Mouse (Mus musculus): ENCODE data around the gene Gm44596. TPM values are rescaled to one million over a fixed set of nuclear protein-coding genes. Genes with fewer than 3 reads are reported as not detected.

Gm44596 gene
- not detected in 2 replicates for polyA plus RNA-seq (2012)

GRCm38 (mm10) chr6:128375192-128375591 is at the start of gene Gm44596, which contains the start of gene Tex52:
Gene Gm44596, plus strand, starts transcription at chr6:128375503.
Gene Tex52, plus strand, starts transcription at chr6:128375456.
- Histone ChIP-seq H3K4me1 (ENCODE audit: control insufficient read depth) (no peaks in the 10 kb centered on the region), H3K9me3 (ENCODE audit: control insufficient read depth, low read length) (no peaks in the 10 kb centered on the region), H3K4me3 (replicated peaks) (no peak within 1 kb of the TSS), H3K36me3 (ENCODE audit: control insufficient read depth) (peaks cover 65% of the 10 kb centered on the region), H3K27me3 (ENCODE audit: control insufficient read depth) (no peaks in the 10 kb centered on the region)
- no peak for TF ChIP-seq GATA1 (IDR thresholded peaks at IDR 0.05; ENCODE audit: low read length)
- TF ChIP-seq TAL1 (IDR thresholded peaks at IDR 0.05; ENCODE audit: low read length), result no peak

- H3K9me3 ChIP-seq (ENCODE audit: control insufficient read depth, low read length), result no peaks in the 10 kb centered on the region
- H3K4me1 ChIP-seq (ENCODE audit: control insufficient read depth), result no peaks in the 10 kb centered on the region
- TF ChIP-seq TAL1 (IDR thresholded peaks at IDR 0.05; ENCODE audit: low read length) (no peak), GATA1 (IDR thresholded peaks at IDR 0.05; ENCODE audit: low read length) (no peak)
- no peak overlapping the region for H3K4me3 ChIP-seq (replicated peaks)
- H3K36me3 ChIP-seq (ENCODE audit: control insufficient read depth), result no peaks in the 10 kb centered on the region
- H3K27me3 ChIP-seq (ENCODE audit: control insufficient read depth), result no peaks in the 10 kb centered on the region
Observed at GRCm38 (mm10) chr6:128334397-128335124, 40.7 kb upstream of the Gm44596 start.

GRCm38 (mm10) chr6:128337467-128337866 is 37.8 kb upstream of the Gm44596 start:
- Histone ChIP-seq H3K4me3 (replicated peaks) (no peak overlapping the region), H3K36me3 (ENCODE audit: control insufficient read depth) (no peaks in the 10 kb centered on the region), H3K4me1 (ENCODE audit: control insufficient read depth) (no peaks in the 10 kb centered on the region), H3K27me3 (ENCODE audit: control insufficient read depth) (no peaks in the 10 kb centered on the region), H3K9me3 (ENCODE audit: control insufficient read depth, low read length) (no peaks in the 10 kb centered on the region)
- TF ChIP-seq GATA1 (IDR thresholded peaks at IDR 0.05; ENCODE audit: low read length), result no peak
- no peak for TF ChIP-seq TAL1 (IDR thresholded peaks at IDR 0.05; ENCODE audit: low read length)

- Histone ChIP-seq H3K4me3 (replicated peaks) (no peak overlapping the region), H3K9me3 (ENCODE audit: control insufficient read depth, low read length) (no peaks in the 10 kb centered on the region), H3K36me3 (ENCODE audit: control insufficient read depth) (no peaks in the 10 kb centered on the region), H3K4me1 (ENCODE audit: control insufficient read depth) (no peaks in the 10 kb centered on the region), H3K27me3 (ENCODE audit: control insufficient read depth) (no peaks in the 10 kb centered on the region)
- TF ChIP-seq GATA1 (IDR thresholded peaks at IDR 0.05; ENCODE audit: low read length), result no peak
- no peak for TF ChIP-seq TAL1 (IDR thresholded peaks at IDR 0.05; ENCODE audit: low read length)
Observed at GRCm38 (mm10) chr6:128338876-128339275, 36.4 kb upstream of the Gm44596 start.

GRCm38 (mm10) chr6:128341956-128342723 is 33.2 kb upstream of the Gm44596 start:
- TF ChIP-seq TAL1 (IDR thresholded peaks at IDR 0.05; ENCODE audit: low read length) (no peak), GATA1 (IDR thresholded peaks at IDR 0.05; ENCODE audit: low read length) (no peak)
- no peaks in the 10 kb centered on the region for H3K27me3 ChIP-seq (ENCODE audit: control insufficient read depth)
- H3K4me1 ChIP-seq (ENCODE audit: control insufficient read depth), result no peaks in the 10 kb centered on the region

DNA sequence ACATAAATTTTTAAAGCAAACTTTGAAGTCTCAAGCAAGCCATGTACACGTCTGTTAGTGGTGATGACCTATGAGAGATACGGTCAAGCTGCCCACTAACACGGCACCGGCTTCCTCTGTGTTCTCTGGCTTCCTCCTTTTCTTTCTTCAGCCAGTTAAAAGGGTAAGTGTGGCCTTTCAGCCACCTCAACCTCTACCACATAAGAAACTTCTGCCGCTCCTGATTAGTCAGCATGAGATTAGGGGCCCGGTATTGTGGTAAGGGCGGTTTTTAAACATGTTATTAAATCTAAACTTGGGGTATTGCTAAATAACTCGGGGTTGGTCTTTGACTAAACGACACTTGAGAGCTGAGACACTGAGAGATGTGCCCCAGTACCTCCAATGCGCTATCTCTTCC is 29.7 kb upstream of the Gm44596 start:
- Histone ChIP-seq H3K4me1 (ENCODE audit: control insufficient read depth) (no peaks in the 10 kb centered on the region), H3K9me3 (ENCODE audit: control insufficient read depth, low read length) (no peaks in the 10 kb centered on the region)
- TF ChIP-seq TAL1 (IDR thresholded peaks at IDR 0.05; ENCODE audit: low read length), result no peak
- TF ChIP-seq GATA1 (IDR thresholded peaks at IDR 0.05; ENCODE audit: low read length), result no peak

More at GRCm38 (mm10) chr6:128341956-128342723, 33.2 kb upstream of the Gm44596 start:
- Histone ChIP-seq H3K4me3 (replicated peaks) (no peak overlapping the region), H3K9me3 (ENCODE audit: control insufficient read depth, low read length) (no peaks in the 10 kb centered on the region), H3K36me3 (ENCODE audit: control insufficient read depth) (no peaks in the 10 kb centered on the region)

DNA sequence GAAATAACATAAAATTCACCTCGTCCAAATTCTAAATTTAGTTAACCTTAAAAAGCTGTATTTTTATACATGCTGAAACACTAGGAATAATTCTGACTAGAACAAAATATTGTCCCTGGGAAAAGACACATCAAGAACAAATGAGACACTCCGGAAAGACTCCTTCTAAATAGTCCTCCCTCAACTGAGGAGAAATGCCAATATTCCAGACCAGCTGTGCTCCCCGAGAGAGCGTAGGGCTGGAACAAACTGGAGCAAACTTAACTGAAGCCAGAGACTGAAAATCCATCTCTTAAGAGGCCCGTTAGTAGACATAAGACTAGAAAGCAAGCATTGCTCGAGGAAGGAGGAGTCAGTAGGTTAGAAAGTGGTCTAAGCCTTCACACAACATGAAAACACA is 28.5 kb upstream of the Gm44596 start:
- H3K4me1 ChIP-seq (ENCODE audit: control insufficient read depth), result no peaks in the 10 kb centered on the region
- no peaks in the 10 kb centered on the region for H3K9me3 ChIP-seq (ENCODE audit: control insufficient read depth, low read length)
- no peaks in the 10 kb centered on the region for H3K27me3 ChIP-seq (ENCODE audit: control insufficient read depth)
- no peak overlapping the region for H3K4me3 ChIP-seq (replicated peaks)
- peaks cover 3% of the 10 kb centered on the region for H3K36me3 ChIP-seq (ENCODE audit: control insufficient read depth)
- no peak for TF ChIP-seq TAL1 (IDR thresholded peaks at IDR 0.05; ENCODE audit: low read length)
- TF ChIP-seq GATA1 (IDR thresholded peaks at IDR 0.05; ENCODE audit: low read length), result no peak

More for the DNA sequence above, 29.7 kb upstream of the Gm44596 start:
- Histone ChIP-seq H3K27me3 (ENCODE audit: control insufficient read depth) (no peaks in the 10 kb centered on the region), H3K4me3 (replicated peaks) (no peak overlapping the region), H3K36me3 (ENCODE audit: control insufficient read depth) (no peaks in the 10 kb centered on the region; the same call in 1 of the 2 replicates)

GRCm38 (mm10) chr6:128349711-128350110 is 25.6 kb upstream of the Gm44596 start:
- Histone ChIP-seq H3K9me3 (ENCODE audit: control insufficient read depth, low read length) (no peaks in the 10 kb centered on the region), H3K27me3 (ENCODE audit: control insufficient read depth) (peaks cover 13% of the 10 kb centered on the region), H3K4me3 (replicated peaks) (no peak overlapping the region), H3K4me1 (ENCODE audit: control insufficient read depth) (no peaks in the 10 kb centered on the region), H3K36me3 (ENCODE audit: control insufficient read depth) (peaks cover 3% of the 10 kb centered on the region)
- no peak for TF ChIP-seq GATA1 (IDR thresholded peaks at IDR 0.05; ENCODE audit: low read length)
- no peak for TF ChIP-seq TAL1 (IDR thresholded peaks at IDR 0.05; ENCODE audit: low read length)

DNA sequence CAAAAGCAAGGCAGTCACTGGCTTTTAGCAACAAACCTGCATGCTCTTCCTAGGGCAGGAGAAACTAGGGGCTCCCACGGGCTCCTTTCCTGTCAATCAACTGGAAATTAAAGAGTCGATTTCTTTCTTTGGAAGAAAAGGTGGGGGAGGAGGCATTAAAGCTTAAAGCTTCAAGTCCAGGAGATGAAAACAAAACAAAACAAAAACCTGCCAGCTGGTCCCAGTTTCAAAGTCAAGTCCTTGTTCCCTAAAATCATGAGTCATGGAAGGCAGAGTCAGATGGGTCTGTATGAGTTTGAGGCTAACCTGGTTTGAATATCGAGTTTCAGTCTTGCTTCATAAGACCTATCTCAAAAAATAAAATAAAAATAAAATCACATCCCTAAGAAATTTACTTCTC is 21.2 kb upstream of the Gm44596 start:
- Histone ChIP-seq H3K36me3 (ENCODE audit: control insufficient read depth) (peaks cover 32% of the 10 kb centered on the region), H3K9me3 (ENCODE audit: control insufficient read depth, low read length) (no peaks in the 10 kb centered on the region), H3K4me3 (replicated peaks) (no peak overlapping the region), H3K4me1 (ENCODE audit: control insufficient read depth) (peaks cover 27% of the 10 kb centered on the region), H3K27me3 (ENCODE audit: control insufficient read depth) (peaks cover 24% of the 10 kb centered on the region)
- TF ChIP-seq TAL1 (IDR thresholded peaks at IDR 0.05; ENCODE audit: low read length) (no peak), GATA1 (IDR thresholded peaks at IDR 0.05; ENCODE audit: low read length) (no peak)

Data from erythroblast, embryonic 14.5 days (primary cell).